ENCODE assay signal across 15 mouse cellular contexts in the genomic region with DNA sequence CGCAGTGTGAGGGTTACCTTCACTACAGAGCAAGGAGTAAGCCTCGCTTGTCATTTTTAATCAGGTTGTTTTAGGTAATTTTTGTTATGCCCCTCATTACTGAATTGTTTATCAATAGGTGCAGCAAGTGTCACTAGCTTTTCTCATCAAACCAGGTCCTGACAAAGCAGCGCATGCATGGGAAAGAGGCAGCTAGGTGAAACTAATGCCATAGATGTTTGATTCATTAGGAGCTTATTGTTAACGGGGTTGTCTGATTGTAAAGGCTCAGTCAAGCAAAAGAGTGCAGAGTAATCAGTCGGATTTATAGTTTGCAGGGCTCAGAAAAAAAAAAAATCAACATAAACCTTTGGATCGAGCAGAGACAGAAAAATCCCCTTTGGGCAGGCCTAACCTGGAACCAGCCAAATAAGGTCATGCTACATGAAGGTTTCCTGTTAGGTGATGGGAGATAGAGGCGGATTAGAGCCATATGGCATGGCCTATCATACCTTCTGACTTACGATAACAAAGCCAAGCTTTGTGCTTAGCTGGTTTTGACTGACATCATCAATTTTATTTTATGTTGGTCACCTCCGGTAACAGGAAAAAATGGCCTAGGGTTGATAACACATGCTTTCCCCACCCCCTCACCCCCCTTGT. TPM values are rescaled to one million over a fixed set of nuclear protein-coding genes. Genes with fewer than 3 reads are reported as not detected.
DNase-seq lines count a peak whose midpoint lies in the region; ATAC-seq lines count a peak whose summit lies in the region.
"Had no signal": no experiment of that assay in that cellular context is flagged by ENCODE, and none has a peak within 500 bp of the region (broad histone marks: within the 10 kb centered on the region; RNA-seq: fewer than 3 reads in every experiment).

No protein-coding gene starts in this region.

- no peaks in the 10 kb centered on the region for H3K4me1 ChIP-seq in embryonic facial prominence, embryonic 11.5 days (ENCODE audit: control insufficient read depth, insufficient read depth, low read length)
- peaks cover 24% of the 10 kb centered on the region for H3K4me1 ChIP-seq in embryonic facial prominence, embryonic 10.5 days
- peaks cover 53% of the 10 kb centered on the region for H3K4me1 ChIP-seq in megakaryocyte, embryonic 14.5 days
- H3K4me1 ChIP-seq in limb, embryonic 13.5 days: peaks cover 7% of the 10 kb centered on the region; the same call in 1 of the 2 replicates

- ATAC-seq in embryonic facial prominence, embryonic 11.5 days (replicated peaks; ENCODE audit: insufficient number of reproducible peaks, low FRiP score, low TSS enrichment, low read depth): peak; percentile 48; the same call in 1 of the 2 replicates
- ATAC-seq in megakaryocyte, adult 5-6 weeks (ENCODE audit: poor library complexity, severe bottlenecking): no peak
- no peak for ATAC-seq in limb, embryonic 13.5 days (ENCODE audit: low FRiP score, low read depth)
- ATAC-seq: inflammation-experienced regulatory T-cells, adult 6 months had no signal

- no peak overlapping the region for H3K4me2 ChIP-seq in embryonic facial prominence, embryonic 11.5 days (ENCODE audit: low read depth, low read length)
- H3K4me2 ChIP-seq in limb, embryonic 13.5 days (replicated peaks): peak overlapping the region; percentile 19; the same call in 1 of the 2 replicates
- H3K4me2 ChIP-seq: embryonic facial prominence, embryonic 13.5 days; neural tube, embryonic 15.5 days had no signal

- no peak overlapping the region for H3K4me3 ChIP-seq in embryonic facial prominence, embryonic 11.5 days (ENCODE audit: low read depth, low read length)
- no peak overlapping the region for H3K4me3 ChIP-seq in embryonic facial prominence, embryonic 10.5 days
- H3K4me3 ChIP-seq in megakaryocyte, embryonic 14.5 days (replicated peaks): peak overlapping the region; percentile 75
- no peak overlapping the region for H3K4me3 ChIP-seq in limb, embryonic 13.5 days
- H3K4me3 ChIP-seq: embryonic facial prominence, embryonic 13.5 days; neural tube, embryonic 15.5 days had no signal

- DNase-seq in embryonic facial prominence, embryonic 11.5 days (ENCODE audit: low spot score): peak; percentile 49
- no peak for DNase-seq in embryonic facial prominence, embryonic 10.5 days (ENCODE audit: low spot score)
- peak; percentile 95 for DNase-seq in retina, postnatal 1 day
- no peak for DNase-seq in cerebellum, postnatal 25 days
- no peak for DNase-seq in ovary, postnatal 36 days (ENCODE audit: low spot score)
- DNase-seq: cerebellum, adult 18-20 months; kidney, postnatal 25 days; right cerebral cortex, postnatal 25 days had no signal

- 43% methylated on average over 9 of the region's 9 CpGs for WGBS in embryonic facial prominence, embryonic 11.5 days
- 46% methylated on average over 9 of the region's 9 CpGs for WGBS in embryonic facial prominence, embryonic 10.5 days
- WGBS in limb, embryonic 13.5 days: 38% methylated on average over 9 of the region's 9 CpGs

- no peak overlapping the region for H3K9ac ChIP-seq in embryonic facial prominence, embryonic 11.5 days (replicated peaks; ENCODE audit: low read length)
- no peak overlapping the region for H3K9ac ChIP-seq in limb, embryonic 13.5 days
- H3K9ac ChIP-seq: embryonic facial prominence, embryonic 13.5 days; liver, embryonic 14.5 days; neural tube, embryonic 15.5 days had no signal

- no peak overlapping the region for H3K27ac ChIP-seq in embryonic facial prominence, embryonic 11.5 days (replicated peaks; ENCODE audit: low read depth, low read length)
- H3K27ac ChIP-seq in embryonic facial prominence, embryonic 10.5 days (replicated peaks): no peak overlapping the region
- no peak overlapping the region for H3K27ac ChIP-seq in limb, embryonic 13.5 days
- H3K27ac ChIP-seq: embryonic facial prominence, embryonic 13.5 days; liver, embryonic 14.5 days; neural tube, embryonic 15.5 days had no signal

- H3K9me3 ChIP-seq in embryonic facial prominence, embryonic 11.5 days (replicated peaks; ENCODE audit: control insufficient read depth, low read length): no peaks in the 10 kb centered on the region
- H3K9me3 ChIP-seq in embryonic facial prominence, embryonic 10.5 days: no peaks in the 10 kb centered on the region
- H3K9me3 ChIP-seq in megakaryocyte, embryonic 14.5 days: no peaks in the 10 kb centered on the region
- no peaks in the 10 kb centered on the region for H3K9me3 ChIP-seq in limb, embryonic 13.5 days
- H3K9me3 ChIP-seq: embryonic facial prominence, embryonic 13.5 days; neural tube, embryonic 15.5 days had no signal

- no peaks in the 10 kb centered on the region for H3K27me3 ChIP-seq in embryonic facial prominence, embryonic 11.5 days (ENCODE audit: control insufficient read depth, insufficient read depth, low read length)
- H3K27me3 ChIP-seq in embryonic facial prominence, embryonic 10.5 days (replicated peaks; ENCODE audit: low read depth, poor library complexity, severe bottlenecking): peaks cover 4% of the 10 kb centered on the region; the same call in 1 of the 2 replicates
- no peaks in the 10 kb centered on the region for H3K27me3 ChIP-seq in megakaryocyte, embryonic 14.5 days (replicated peaks)
- H3K27me3 ChIP-seq in limb, embryonic 13.5 days: 0 out of 2 replicates have a peak, but pooled peaks cover 4% of the 10 kb centered on the region
- H3K27me3 ChIP-seq: embryonic facial prominence, embryonic 13.5 days; neural tube, embryonic 15.5 days had no signal

- no peaks in the 10 kb centered on the region for H3K36me3 ChIP-seq in embryonic facial prominence, embryonic 11.5 days (replicated peaks; ENCODE audit: control insufficient read depth, insufficient read depth, low read depth, low read length)
- H3K36me3 ChIP-seq in embryonic facial prominence, embryonic 10.5 days (replicated peaks): no peaks in the 10 kb centered on the region
- H3K36me3 ChIP-seq in megakaryocyte, embryonic 14.5 days (replicated peaks; ENCODE audit: low read length): peaks cover 5% of the 10 kb centered on the region
- H3K36me3 ChIP-seq in limb, embryonic 13.5 days: no peaks in the 10 kb centered on the region
- H3K36me3 ChIP-seq: embryonic facial prominence, embryonic 13.5 days; neural tube, embryonic 15.5 days had no signal

RNA-seq across cellular contexts. Expression of a gene that starts 52.4 kb away (rescaled TPM):
- polyA plus RNA-seq in embryonic facial prominence, embryonic 11.5 days (2014; fragmentation: Nextera tagmentation; extraction: Ambion mirVana): 36.7 and 38.5 TPM in 2 replicates
- 20.9 and 27.8 TPM in 2 replicates for polyA plus RNA-seq in embryonic facial prominence, embryonic 10.5 days (2016; fragmentation: Nextera tagmentation; extraction: Ambion mirVana)
- 14.4 and 20.1 TPM in 2 replicates for polyA plus RNA-seq in megakaryocyte, embryonic 14.5 days (2012; ENCODE audit: insufficient read depth, low replicate concordance)
- 288 and 305 TPM in 2 replicates for total RNA-seq in megakaryocyte, adult 5-6 weeks (2015)
- 278 and 291 TPM in 2 replicates for total RNA-seq in megakaryocyte, adult 5-6 weeks (2017)
- 29.9 and 31.8 TPM in 2 replicates for polyA plus RNA-seq in limb, embryonic 13.5 days (2015; fragmentation: Nextera tagmentation; extraction: Ambion mirVana)

Comparison
In these comparisons a context has a peak if more than half of its experiments do, and no peak if none do; other contexts are left out.
1. DNase-seq: peak in embryonic facial prominence, embryonic 11.5 days (single experiment) and retina, postnatal 1 day (single experiment); none in embryonic facial prominence, embryonic 10.5 days (single experiment), cerebellum, postnatal 25 days (0 of 2) and ovary, postnatal 36 days (single experiment).